Mouse (Mus musculus) midbrain, embryonic 14.5 days (tissue): ENCODE results near the gene Trim75. TPM values are rescaled to one million over a fixed set of nuclear protein-coding genes. Genes with fewer than 3 reads are reported as not detected.
A peak's percentile ranks its signal among the peaks of the same experiment; 100 is the strongest.
"Not testable (repeated sequence)": the region's sequence is repeated elsewhere in the genome, so short reads cannot be mapped to it uniquely, and the experiment has no call there.

ENCODE experiments used
- ATAC-seq: fragments of 200-750 bp; cut with Nextera tagmentation; 2 replicates; pipeline ENCODE4 v1.8.0; 2017; ENCODE audit warnings: moderate number of reproducible peaks, moderate library complexity; ENCODE audit not compliant: low FRiP score, low TSS enrichment
- DNase-seq: peaks from one replicate; pipeline ENCODE4 v3.0.0-alpha.2; 2015
- H3K27ac ChIP-seq: fragments of 300-500 bp; sonication (generic); replicated peaks from 2 replicates; pipeline ENCODE4 v1.5.1; 2014; ENCODE audit warnings: mild to moderate bottlenecking, low read depth, low read length, moderate library complexity
- H3K27me3 ChIP-seq: fragments of 300-500 bp; sonication (generic); 2 replicates; pipeline ENCODE4 v1.6.1; 2014; ENCODE audit warnings: low read length, control low read depth, mixed read lengths; ENCODE audit not compliant: control insufficient read depth, insufficient read depth
- H3K36me3 ChIP-seq: fragments of 300-500 bp; sonication (generic); 2 replicates; pipeline ENCODE4 v1.6.1; 2014; ENCODE audit warnings: low read length, control low read depth; ENCODE audit not compliant: control insufficient read depth, insufficient read depth
- H3K4me1 ChIP-seq: fragments of 300-500 bp; sonication (generic); 2 replicates; pipeline ENCODE4 v1.6.1; 2014; ENCODE audit warnings: mild to moderate bottlenecking, antibody characterized with exemption, low read length, control low read depth; ENCODE audit not compliant: control insufficient read depth, insufficient read depth
- H3K4me2 ChIP-seq: fragments of 300-500 bp; sonication (generic); 2 replicates; pipeline ENCODE4 v1.6.1; 2014; ENCODE audit warnings: mild to moderate bottlenecking, low read length, moderate library complexity
- H3K4me3 ChIP-seq: fragments of 300-500 bp; sonication (generic); replicated peaks from 2 replicates; pipeline ENCODE4 v1.5.1; 2014; ENCODE audit warnings: low read depth, low read length
- H3K9ac ChIP-seq: fragments of 300-500 bp; sonication (generic); replicated peaks from 2 replicates; pipeline ENCODE4 v1.6.1; 2014; ENCODE audit warnings: mild to moderate bottlenecking, low read length, moderate library complexity
- H3K9me3 ChIP-seq: fragments of 300-500 bp; sonication (generic); 2 replicates; pipeline ENCODE4 v1.6.1; 2016; ENCODE audit warnings: low read length, control low read depth, mixed read lengths; ENCODE audit not compliant: control insufficient read depth
- WGBS: fragments of 180-500 bp; shearing (Covaris S2); extraction: QIAGEN DNeasy Blood & Tissue Kit; methylation state at CpG from one replicate; pipeline ENCODE4 v1.1.7; 2014; 5-methylcytosine and 5-hydroxymethylcytosine counted together
- polyA plus RNA-seq: library from polyadenylated mRNA; unstranded; fragments of >200 nt; fragmentation: Nextera tagmentation; extraction: Ambion mirVana; gene quantifications from 2 replicates; pipeline ENCODE4 v1.2.1, GENCODE M21; 2014

The Trim75 gene
- polyA plus RNA-seq, 1 experiment from 2014 or later, result 0.18 TPM

- Histone ChIP-seq H3K4me2 (no peak overlapping the region), H3K4me3 (no peak overlapping the region), H3K9me3 (no peaks in the 10 kb centered on the region), H3K36me3 (no peaks in the 10 kb centered on the region), H3K4me1 (no peaks in the 10 kb centered on the region), H3K9ac (no peak overlapping the region), H3K27ac (no peak overlapping the region), H3K27me3 (no peaks in the 10 kb centered on the region)
- 49% methylated on average over 8 of the region's 8 CpGs for WGBS
- no peak; the same call in 1 of the 2 replicates for ATAC-seq
- peak; percentile 79 for DNase-seq
Observed at GRCm38 (mm10) chr8:65022485-65022884, 34.9 kb upstream of the Trim75 start.

GRCm38 (mm10) chr8:65018423-65018822 is 30.8 kb upstream of the Trim75 start, which contains the start of the genes Trim61 and Trim60:
Trim61 (minus strand) TSS chr8:65018523.
Trim60 (minus strand) TSS chr8:65018584.
- Histone ChIP-seq H3K9ac (no peak within 1 kb of the TSS), H3K4me3 (no peak within 1 kb of the TSS), H3K4me2 (no peak within 1 kb of the TSS), H3K27ac (no peak within 1 kb of the TSS), H3K36me3 (no peaks in the 10 kb centered on the region), H3K9me3 (no peaks in the 10 kb centered on the region), H3K27me3 (no peaks in the 10 kb centered on the region), H3K4me1 (no peaks in the 10 kb centered on the region)
- DNase-seq (no peak), ATAC-seq (no peak)
- 89% methylated on average over 8 of the region's 8 CpGs for WGBS

GRCm38 (mm10) chr8:65007616-65008015 is 20.0 kb upstream of the Trim75 start:
- WGBS, result 82% methylated on average over 6 of the region's 6 CpGs
- H3K36me3 ChIP-seq, ATAC-seq, H3K27me3 ChIP-seq, H3K4me2 ChIP-seq, H3K9me3 ChIP-seq, H3K9ac ChIP-seq, H3K4me1 ChIP-seq, H3K27ac ChIP-seq, H3K4me3 ChIP-seq, DNase-seq: not testable (repeated sequence)

GRCm38 (mm10) chr8:64998806-64999365 is 11.3 kb upstream of the Trim75 start:
- H3K27ac ChIP-seq, result no peak overlapping the region
- no peaks in the 10 kb centered on the region for H3K36me3 ChIP-seq
- no peak overlapping the region for H3K4me3 ChIP-seq
- no peak for DNase-seq
- ATAC-seq, result no peak
- WGBS, result 86% methylated on average over 4 of the region's 4 CpGs
- no peak overlapping the region for H3K9ac ChIP-seq
- no peaks in the 10 kb centered on the region for H3K9me3 ChIP-seq
- no peaks in the 10 kb centered on the region for H3K27me3 ChIP-seq
- no peak overlapping the region for H3K4me2 ChIP-seq
- no peaks in the 10 kb centered on the region for H3K4me1 ChIP-seq

- Histone ChIP-seq H3K4me1 (no peaks in the 10 kb centered on the region), H3K9me3 (no peaks in the 10 kb centered on the region), H3K27ac (no peak overlapping the region), H3K9ac (no peak overlapping the region), H3K4me2 (no peak overlapping the region), H3K36me3 (no peaks in the 10 kb centered on the region), H3K27me3 (no peaks in the 10 kb centered on the region), H3K4me3 (no peak overlapping the region)
- DNase-seq (no peak), ATAC-seq (no peak)
- 78% methylated on average over 20 of the region's 20 CpGs for WGBS
Observed at GRCm38 (mm10) chr8:64983150-64983897, 4.3 kb downstream of the Trim75 start.

- DNase-seq (peak; percentile 8), ATAC-seq (no peak)
- no peak overlapping the region for H3K4me3 ChIP-seq
Observed at GRCm38 (mm10) chr8:64962836-64963235, 24.8 kb downstream of the Trim75 start.

GRCm38 (mm10) chr8:64959025-64959424 is 28.6 kb downstream of the Trim75 start:
- peaks cover 14% of the 10 kb centered on the region; the same call in 1 of the 2 replicates for H3K36me3 ChIP-seq
- 90% methylated on average over 9 of the region's 9 CpGs for WGBS
- no peak overlapping the region for H3K4me2 ChIP-seq
- no peak for ATAC-seq
- no peaks in the 10 kb centered on the region for H3K9me3 ChIP-seq
- no peak for DNase-seq
- H3K27ac ChIP-seq, result no peak overlapping the region
- H3K4me1 ChIP-seq, result no peaks in the 10 kb centered on the region
- no peaks in the 10 kb centered on the region for H3K27me3 ChIP-seq
- H3K4me3 ChIP-seq, result no peak overlapping the region
- H3K9ac ChIP-seq, result no peak overlapping the region

More at GRCm38 (mm10) chr8:64962836-64963235, 24.8 kb downstream of the Trim75 start:
- H3K9ac ChIP-seq, result no peak overlapping the region
- no peaks in the 10 kb centered on the region for H3K27me3 ChIP-seq
- no peaks in the 10 kb centered on the region for H3K4me1 ChIP-seq
- H3K9me3 ChIP-seq, result no peaks in the 10 kb centered on the region
- H3K36me3 ChIP-seq, result peaks cover 17% of the 10 kb centered on the region; the same call in 1 of the 2 replicates
- no peak overlapping the region for H3K27ac ChIP-seq
- no peak overlapping the region for H3K4me2 ChIP-seq

GRCm38 (mm10) chr8:64952101-64952500 is 35.5 kb downstream of the Trim75 start:
- ATAC-seq (no peak), DNase-seq (no peak)
- no peaks in the 10 kb centered on the region for H3K27me3 ChIP-seq
- no peak overlapping the region for H3K27ac ChIP-seq
- no peak overlapping the region for H3K4me2 ChIP-seq
- H3K36me3 ChIP-seq, result no peaks in the 10 kb centered on the region
- no peaks in the 10 kb centered on the region for H3K9me3 ChIP-seq
- H3K9ac ChIP-seq, result no peak overlapping the region
- no peaks in the 10 kb centered on the region; the same call in 1 of the 2 replicates for H3K4me1 ChIP-seq
- H3K4me3 ChIP-seq, result no peak overlapping the region
- WGBS, result 84% methylated on average over 6 of the region's 6 CpGs

- H3K27ac ChIP-seq, result no peak overlapping the region
- no peaks in the 10 kb centered on the region; the same call in 1 of the 2 replicates for H3K4me1 ChIP-seq
- no peaks in the 10 kb centered on the region for H3K27me3 ChIP-seq
- WGBS, result 90% methylated on average over 1 of the region's 1 CpGs
- ATAC-seq, result no peak
- no peak for DNase-seq
- no peak overlapping the region for H3K4me3 ChIP-seq
- H3K4me2 ChIP-seq, result peak overlapping the region; percentile 60
- no peaks in the 10 kb centered on the region for H3K9me3 ChIP-seq
- H3K9ac ChIP-seq, result no peak overlapping the region
- no peaks in the 10 kb centered on the region for H3K36me3 ChIP-seq
Observed at GRCm38 (mm10) chr8:64948371-64948770, 39.3 kb downstream of the Trim75 start.
